Mouse (Mus musculus) brain, adult 2 months (tissue): ENCODE measurements around the gene Fads6.

Source experiments
- DNase-seq: peaks from one replicate; pipeline ENCODE4 v3.0.0; 2011; ENCODE audit warnings: low read depth, low spot score

Gene Fads6

GRCm38 (mm10) chr11:115275954-115276353 is 21.5 kb downstream of the Fads6 start:
- no peak for DNase-seq

- no peak for DNase-seq
Measured at GRCm38 (mm10) chr11:115275509-115275908, 22.0 kb downstream of the Fads6 start.

GRCm38 (mm10) chr11:115274771-115275170 is 22.7 kb downstream of the Fads6 start:
- no peak for DNase-seq

GRCm38 (mm10) chr11:115274178-115274577 is 23.3 kb downstream of the Fads6 start:
- DNase-seq: no peak

- no peak for DNase-seq
Measured at GRCm38 (mm10) chr11:115273735-115274134, 23.7 kb downstream of the Fads6 start.

GRCm38 (mm10) chr11:115272894-115273498 is 24.5 kb downstream of the Fads6 start:
- DNase-seq: no peak

GRCm38 (mm10) chr11:115271481-115271880 is 26.0 kb downstream of the Fads6 start:
- no peak for DNase-seq

GRCm38 (mm10) chr11:115271052-115271451 is 26.4 kb downstream of the Fads6 start:
- DNase-seq: no peak

GRCm38 (mm10) chr11:115270148-115270861 is 27.2 kb downstream of the Fads6 start:
- DNase-seq: peak; percentile 93

- DNase-seq: no peak
Measured at GRCm38 (mm10) chr11:115269330-115270066, 28.0 kb downstream of the Fads6 start.

GRCm38 (mm10) chr11:115267958-115268357 is 29.5 kb downstream of the Fads6 start:
- peak; percentile 38 for DNase-seq

- DNase-seq: peak; percentile 62
Measured at GRCm38 (mm10) chr11:115267061-115267883, 30.2 kb downstream of the Fads6 start, which contains the start of gene Grin2c. Gene Grin2c, minus strand, starts transcription at chr11:115267243.

- peak; percentile 63 for DNase-seq
Measured at GRCm38 (mm10) chr11:115266400-115266778, 31.1 kb downstream of the Fads6 start.

GRCm38 (mm10) chr11:115265771-115266399 is 31.6 kb downstream of the Fads6 start:
- DNase-seq: peak; percentile 84

- DNase-seq: peak; percentile 34
Measured at GRCm38 (mm10) chr11:115264862-115265668, 32.4 kb downstream of the Fads6 start.

GRCm38 (mm10) chr11:115264136-115264861 is 33.2 kb downstream of the Fads6 start:
- DNase-seq: peak; percentile 90

GRCm38 (mm10) chr11:115262954-115263353 is 34.5 kb downstream of the Fads6 start:
- DNase-seq: peak; percentile 85

- no peak for DNase-seq
Measured at GRCm38 (mm10) chr11:115259134-115259533, 38.3 kb downstream of the Fads6 start.

GRCm38 (mm10) chr11:115257775-115258510 is 39.5 kb downstream of the Fads6 start:
- DNase-seq: no peak
